Mouse (Mus musculus) embryo, embryonic 9.5 days (tissue): ENCODE results near the gene Enc1.

Experiments used
- DNase-seq: peaks from one replicate; pipeline ENCODE4 v3.0.0-alpha.2; 2017; ENCODE audit errors: extremely low spot score

The Enc1 gene

GRCm38 (mm10) chr13:97240965-97241786 lies at the start of gene Enc1:
Gene Enc1 (plus strand): TSS chr13:97241105.
- peak; percentile 93 for DNase-seq

- DNase-seq: no peak
Measured at GRCm38 (mm10) chr13:97192649-97193048, 48.3 kb upstream of the Enc1 start.

GRCm38 (mm10) chr13:97193420-97193819 lies 47.5 kb upstream of the Enc1 start:
- DNase-seq: no peak

GRCm38 (mm10) chr13:97196186-97196924 lies 44.5 kb upstream of the Enc1 start:
- DNase-seq: no peak

GRCm38 (mm10) chr13:97196925-97197218 lies 44.0 kb upstream of the Enc1 start:
- no peak for DNase-seq

- DNase-seq: peak; percentile 91
Measured at GRCm38 (mm10) chr13:97197932-97198562, 42.9 kb upstream of the Enc1 start, which contains the start of gene Hexb. Gene Hexb (minus strand): TSS chr13:97198357.

GRCm38 (mm10) chr13:97199123-97199522 lies 41.8 kb upstream of the Enc1 start:
- DNase-seq: no peak

- no peak for DNase-seq
Measured at GRCm38 (mm10) chr13:97201076-97201475, 39.8 kb upstream of the Enc1 start.

- DNase-seq: no peak
Measured at GRCm38 (mm10) chr13:97201896-97202295, 39.0 kb upstream of the Enc1 start.

- peak; percentile 80 for DNase-seq
Measured at GRCm38 (mm10) chr13:97205052-97205701, 35.7 kb upstream of the Enc1 start.

GRCm38 (mm10) chr13:97206046-97206445 lies 34.9 kb upstream of the Enc1 start:
- DNase-seq: no peak

GRCm38 (mm10) chr13:97207472-97208111 lies 33.3 kb upstream of the Enc1 start:
- DNase-seq: no peak

- no peak for DNase-seq
Measured at GRCm38 (mm10) chr13:97208112-97208478, 32.8 kb upstream of the Enc1 start.

GRCm38 (mm10) chr13:97208500-97209010 lies 32.4 kb upstream of the Enc1 start:
- DNase-seq: no peak

- DNase-seq: no peak
Measured at GRCm38 (mm10) chr13:97214583-97215268, 26.2 kb upstream of the Enc1 start.

GRCm38 (mm10) chr13:97215563-97215962 lies 25.3 kb upstream of the Enc1 start:
- DNase-seq: no peak

- DNase-seq: no peak
Measured at GRCm38 (mm10) chr13:97216196-97216595, 24.7 kb upstream of the Enc1 start.

GRCm38 (mm10) chr13:97220022-97220421 lies 20.9 kb upstream of the Enc1 start:
- DNase-seq: no peak

- no peak for DNase-seq
Measured at GRCm38 (mm10) chr13:97223856-97224255, 17.0 kb upstream of the Enc1 start.

GRCm38 (mm10) chr13:97224341-97224982 lies 16.4 kb upstream of the Enc1 start:
- no peak for DNase-seq
